Mouse (Mus musculus) midbrain, embryonic 12.5 days (tissue): ENCODE measurements around the gene Mcrs1. TPM values are rescaled to one million over a fixed set of nuclear protein-coding genes. Genes with fewer than 3 reads are reported as not detected.
"Not testable (repeated sequence)": the region's sequence is repeated elsewhere in the genome, so short reads cannot be mapped to it uniquely, and the experiment has no call there.

Experiments used
- ATAC-seq: fragments of 200-750 bp; cut with Nextera tagmentation; 2 replicates; pipeline ENCODE4 v1.8.0; 2017; ENCODE audit warnings: low read depth, moderate TSS enrichment, moderate library complexity; ENCODE audit not compliant: low FRiP score
- H3K27ac ChIP-seq: fragments of 300-500 bp; sonication (generic); replicated peaks from 2 replicates; pipeline ENCODE4 v1.5.1; 2016; ENCODE audit warnings: mild to moderate bottlenecking
- H3K27me3 ChIP-seq: fragments of 300-500 bp; sonication (generic); 2 replicates; pipeline ENCODE4 v1.6.1; 2016; ENCODE audit warnings: mild to moderate bottlenecking
- H3K36me3 ChIP-seq: fragments of 300-500 bp; sonication (generic); 2 replicates; pipeline ENCODE4 v1.6.1; 2016
- H3K4me1 ChIP-seq: fragments of 300-500 bp; sonication (generic); 2 replicates; pipeline ENCODE4 v1.6.1; 2016
- H3K4me2 ChIP-seq: fragments of 300-500 bp; sonication (generic); replicated peaks from 2 replicates; pipeline ENCODE4 v1.6.1; 2016; ENCODE audit warnings: mild to moderate bottlenecking, moderate library complexity
- H3K4me3 ChIP-seq: fragments of 300-500 bp; sonication (generic); 2 replicates; pipeline ENCODE4 v1.5.1; 2016; ENCODE audit warnings: mild to moderate bottlenecking
- H3K9ac ChIP-seq: fragments of 300-500 bp; sonication (generic); replicated peaks from 2 replicates; pipeline ENCODE4 v1.6.1; 2016; ENCODE audit warnings: mild to moderate bottlenecking, moderate library complexity
- H3K9me3 ChIP-seq: fragments of 300-500 bp; sonication (generic); 2 replicates; pipeline ENCODE4 v1.6.1; 2016; ENCODE audit warnings: mild to moderate bottlenecking
- WGBS: fragments of 180-500 bp; shearing (Covaris S2); methylation state at CpG from one replicate; pipeline ENCODE4 v1.1.7; 2016; 5-methylcytosine and 5-hydroxymethylcytosine counted together
- polyA plus RNA-seq: library from polyadenylated mRNA; unstranded; fragments of >200 nt; fragmentation: Nextera tagmentation; extraction: Ambion mirVana; gene quantifications from 2 replicates; pipeline ENCODE4 v1.2.1, GENCODE M21; 2016

Gene Mcrs1
- polyA plus RNA-seq, 1 experiment from 2014 or later = 202 TPM

DNA sequence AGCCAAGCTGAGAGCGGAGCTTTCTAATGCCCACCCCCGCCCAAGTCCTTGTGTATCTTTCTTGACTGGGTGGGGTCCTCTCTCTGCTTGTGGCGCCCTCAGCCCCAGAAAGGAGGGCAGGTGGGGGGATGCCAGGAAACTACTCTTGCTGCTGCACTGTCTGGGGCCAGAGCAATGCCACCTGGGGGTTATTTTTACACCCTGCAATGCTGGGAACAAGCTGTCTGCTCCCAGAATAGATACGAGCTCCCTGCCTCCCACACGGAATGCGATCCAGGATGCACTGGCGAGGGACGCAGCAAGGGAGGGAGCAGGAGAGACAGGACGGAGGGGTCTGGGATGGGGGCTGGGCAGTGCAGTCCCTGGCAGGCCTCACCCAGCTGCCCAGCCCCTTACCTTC lies 2.8 kb downstream of the Mcrs1 start:
- Histone ChIP-seq H3K9ac (no peak overlapping the region), H3K36me3 (peaks cover 56% of the 10 kb centered on the region), H3K4me2 (no peak overlapping the region), H3K4me1 (peaks cover 20% of the 10 kb centered on the region), H3K9me3 (no peaks in the 10 kb centered on the region), H3K27me3 (no peaks in the 10 kb centered on the region), H3K4me3 (no peak overlapping the region), H3K27ac (no peak overlapping the region)
- 82% methylated on average over 9 of the region's 9 CpGs for WGBS
- ATAC-seq = no peak

- Histone ChIP-seq H3K4me1 (peaks cover 10% of the 10 kb centered on the region), H3K36me3 (peaks cover 77% of the 10 kb centered on the region)
- not testable (repeated sequence) for H3K4me2 ChIP-seq, H3K9me3 ChIP-seq, H3K27ac ChIP-seq, ATAC-seq, H3K9ac ChIP-seq, H3K27me3 ChIP-seq, H3K4me3 ChIP-seq
- 93% methylated on average over 6 of the region's 6 CpGs for WGBS
Measured at GRCm38 (mm10) chr15:99246736-99247135, 5.0 kb downstream of the Mcrs1 start.

DNA sequence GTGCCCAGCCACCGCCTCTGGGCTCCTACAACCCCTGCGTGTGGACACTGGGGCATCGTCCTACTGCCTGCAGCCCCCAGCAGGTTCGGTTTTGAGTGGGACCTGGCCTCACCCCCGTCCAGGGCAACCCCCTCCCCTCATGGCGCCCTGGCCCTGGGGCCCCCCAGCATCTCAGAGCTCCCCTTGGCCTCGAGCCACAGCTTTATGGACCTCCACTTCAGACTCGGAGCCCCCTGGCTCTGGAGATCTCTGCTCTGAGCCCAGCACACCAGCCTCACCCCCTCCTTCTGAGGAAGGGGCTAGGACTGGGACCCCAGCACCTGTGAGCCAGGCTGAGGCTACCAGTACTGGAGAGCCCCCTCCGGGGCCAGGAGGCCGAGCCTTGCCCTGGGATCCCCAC lies 9.7 kb downstream of the Mcrs1 start:
- no peaks in the 10 kb centered on the region for H3K27me3 ChIP-seq
- H3K27ac ChIP-seq = no peak overlapping the region
- no peaks in the 10 kb centered on the region for H3K4me1 ChIP-seq
- H3K36me3 ChIP-seq = peaks cover 63% of the 10 kb centered on the region
- no peaks in the 10 kb centered on the region for H3K9me3 ChIP-seq
- H3K9ac ChIP-seq = no peak overlapping the region
- WGBS = 95% methylated on average over 9 of the region's 10 CpGs
- H3K4me2 ChIP-seq = no peak overlapping the region
- no peak overlapping the region for H3K4me3 ChIP-seq
- no peak for ATAC-seq

- 68% methylated on average over 4 of the region's 4 CpGs for WGBS
- H3K9me3 ChIP-seq = no peaks in the 10 kb centered on the region
- H3K36me3 ChIP-seq = peaks cover 55% of the 10 kb centered on the region
- no peaks in the 10 kb centered on the region for H3K4me1 ChIP-seq
- H3K4me3 ChIP-seq = no peak overlapping the region
- H3K4me2 ChIP-seq = no peak overlapping the region
- ATAC-seq = no peak
- no peak overlapping the region for H3K27ac ChIP-seq
- H3K27me3 ChIP-seq = no peaks in the 10 kb centered on the region
- H3K9ac ChIP-seq = no peak overlapping the region
Measured at GRCm38 (mm10) chr15:99241249-99241648, 10.5 kb downstream of the Mcrs1 start.

DNA sequence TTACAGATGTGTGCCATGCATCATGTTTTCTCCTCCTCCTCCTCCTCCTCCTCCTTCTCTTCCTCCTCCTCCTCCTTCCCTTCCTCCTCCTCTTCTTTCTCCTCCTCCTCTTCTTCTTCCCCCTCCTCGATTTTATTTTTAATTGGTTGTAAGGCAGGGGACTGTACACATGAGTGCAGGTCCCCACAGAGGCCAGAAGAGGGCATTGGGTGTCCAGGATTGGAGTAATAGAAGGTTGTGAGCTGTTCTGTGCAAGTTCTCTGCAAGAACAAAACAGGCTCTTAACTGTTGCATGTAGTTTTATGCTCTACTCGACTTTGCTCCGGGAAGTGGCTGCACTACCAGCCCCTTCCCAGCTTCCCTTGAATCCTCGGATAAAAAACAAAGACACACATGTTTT lies 11.6 kb downstream of the Mcrs1 start:
- H3K27ac ChIP-seq = no peak overlapping the region
- H3K4me3 ChIP-seq = no peak overlapping the region
- 74% methylated on average over 4 of the region's 4 CpGs for WGBS
- H3K27me3 ChIP-seq = no peaks in the 10 kb centered on the region
- H3K4me1 ChIP-seq = no peaks in the 10 kb centered on the region
- no peak for ATAC-seq
- H3K9me3 ChIP-seq = no peaks in the 10 kb centered on the region
- no peak overlapping the region for H3K9ac ChIP-seq
- no peak overlapping the region for H3K4me2 ChIP-seq
- H3K36me3 ChIP-seq = peaks cover 46% of the 10 kb centered on the region

- Histone ChIP-seq H3K4me2 (no peak overlapping the region), H3K4me3 (no peak overlapping the region), H3K27ac (no peak overlapping the region), H3K27me3 (peaks cover 19% of the 10 kb centered on the region), H3K36me3 (peaks cover 24% of the 10 kb centered on the region), H3K4me1 (no peaks in the 10 kb centered on the region), H3K9ac (no peak overlapping the region), H3K9me3 (no peaks in the 10 kb centered on the region)
- no peak for ATAC-seq
- 66% methylated on average over 11 of the region's 11 CpGs for WGBS
Measured at GRCm38 (mm10) chr15:99238006-99238405, 13.8 kb downstream of the Mcrs1 start.

DNA sequence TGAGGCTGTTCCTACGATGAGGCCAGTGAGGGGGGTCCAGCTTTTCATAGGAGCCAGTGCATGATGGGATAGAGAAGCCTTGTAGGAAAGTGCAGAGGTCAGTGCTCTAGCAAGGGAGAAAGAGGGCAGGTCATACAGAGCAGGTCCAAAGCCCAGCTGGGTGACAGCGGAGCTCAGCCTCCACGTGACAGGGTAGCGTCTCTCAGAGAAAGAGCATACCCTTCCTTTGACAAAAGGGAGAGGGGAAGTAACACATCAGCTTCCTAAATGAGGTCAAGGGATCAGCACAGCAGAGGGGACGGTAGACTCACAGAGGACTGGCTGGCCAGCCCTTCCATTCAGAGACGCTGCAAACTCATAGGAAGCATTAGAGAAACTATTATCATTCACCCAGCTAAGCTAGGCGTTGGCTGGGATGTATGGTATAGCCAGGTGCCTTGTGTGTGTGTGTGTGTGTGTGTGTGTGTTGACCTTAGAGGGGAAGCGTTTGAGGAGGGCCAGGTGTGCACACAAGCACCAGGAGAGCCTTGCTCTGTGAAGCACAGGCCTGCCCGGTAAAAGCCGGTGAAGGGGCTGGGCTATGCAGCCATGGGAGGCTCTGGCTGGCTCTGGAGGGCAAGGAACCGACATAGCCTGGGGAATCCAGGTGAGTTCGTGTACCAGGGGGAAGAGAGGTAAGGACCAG lies 17.3 kb downstream of the Mcrs1 start:
- no peaks in the 10 kb centered on the region for H3K36me3 ChIP-seq
- H3K4me3 ChIP-seq = no peak overlapping the region
- no peak overlapping the region for H3K9ac ChIP-seq
- H3K27me3 ChIP-seq = peaks cover 53% of the 10 kb centered on the region
- no peaks in the 10 kb centered on the region for H3K4me1 ChIP-seq
- ATAC-seq = no peak
- no peaks in the 10 kb centered on the region for H3K9me3 ChIP-seq
- WGBS = 62% methylated on average over 12 of the region's 12 CpGs
- no peak overlapping the region for H3K27ac ChIP-seq
- H3K4me2 ChIP-seq = no peak overlapping the region

GRCm38 (mm10) chr15:99233719-99234118 lies 18.0 kb downstream of the Mcrs1 start:
- H3K9ac ChIP-seq = no peak overlapping the region
- no peak overlapping the region for H3K27ac ChIP-seq
- H3K4me1 ChIP-seq = no peaks in the 10 kb centered on the region
- peaks cover 60% of the 10 kb centered on the region for H3K27me3 ChIP-seq
- no peaks in the 10 kb centered on the region for H3K9me3 ChIP-seq
- no peaks in the 10 kb centered on the region for H3K36me3 ChIP-seq
- no peak overlapping the region for H3K4me3 ChIP-seq
- no peak for ATAC-seq
- no peak overlapping the region for H3K4me2 ChIP-seq
- WGBS = 70% methylated on average over 17 of the region's 17 CpGs

DNA sequence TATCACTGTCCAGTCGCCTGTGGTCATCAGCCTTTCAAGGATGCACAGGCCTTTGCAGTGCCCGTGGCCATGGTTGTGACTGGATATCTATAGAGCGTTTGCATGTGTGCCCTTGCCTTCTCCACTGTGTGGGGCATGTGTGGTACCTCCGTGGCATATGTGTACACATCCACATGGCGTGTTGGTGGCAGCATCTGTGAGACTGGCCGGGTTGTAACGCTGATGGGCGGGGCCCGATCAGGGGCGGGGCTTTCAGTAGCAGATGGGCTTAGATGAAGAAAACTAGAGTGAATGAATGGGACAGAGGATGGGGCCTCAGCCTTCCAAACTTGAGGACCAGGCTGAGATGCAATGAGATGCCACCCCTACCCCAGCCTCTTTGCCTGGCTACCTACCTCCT lies 19.8 kb downstream of the Mcrs1 start:
- Histone ChIP-seq H3K4me3 (no peak overlapping the region), H3K27me3 (peaks cover 77% of the 10 kb centered on the region)
- WGBS = 70% methylated on average over 10 of the region's 10 CpGs

GRCm38 (mm10) chr15:99226090-99226489 lies 25.7 kb downstream of the Mcrs1 start:
- H3K9ac ChIP-seq = no peak overlapping the region
- peaks cover 24% of the 10 kb centered on the region for H3K4me1 ChIP-seq
- H3K4me3 ChIP-seq = 0 out of 2 replicates have a peak overlapping the region, but pooled peaks have one; percentile 42
- no peaks in the 10 kb centered on the region for H3K9me3 ChIP-seq
- no peak for ATAC-seq
- H3K4me2 ChIP-seq = no peak overlapping the region
- H3K36me3 ChIP-seq = no peaks in the 10 kb centered on the region
- no peak overlapping the region for H3K27ac ChIP-seq
- H3K27me3 ChIP-seq = peaks cover 100% of the 10 kb centered on the region
- 15% methylated on average over 14 of the region's 14 CpGs for WGBS

More for the DNA sequence above, 19.8 kb downstream of the Mcrs1 start:
- Histone ChIP-seq H3K36me3 (no peaks in the 10 kb centered on the region), H3K9me3 (no peaks in the 10 kb centered on the region), H3K9ac (no peak overlapping the region), H3K4me2 (no peak overlapping the region), H3K27ac (no peak overlapping the region), H3K4me1 (no peaks in the 10 kb centered on the region)
- ATAC-seq = no peak

DNA sequence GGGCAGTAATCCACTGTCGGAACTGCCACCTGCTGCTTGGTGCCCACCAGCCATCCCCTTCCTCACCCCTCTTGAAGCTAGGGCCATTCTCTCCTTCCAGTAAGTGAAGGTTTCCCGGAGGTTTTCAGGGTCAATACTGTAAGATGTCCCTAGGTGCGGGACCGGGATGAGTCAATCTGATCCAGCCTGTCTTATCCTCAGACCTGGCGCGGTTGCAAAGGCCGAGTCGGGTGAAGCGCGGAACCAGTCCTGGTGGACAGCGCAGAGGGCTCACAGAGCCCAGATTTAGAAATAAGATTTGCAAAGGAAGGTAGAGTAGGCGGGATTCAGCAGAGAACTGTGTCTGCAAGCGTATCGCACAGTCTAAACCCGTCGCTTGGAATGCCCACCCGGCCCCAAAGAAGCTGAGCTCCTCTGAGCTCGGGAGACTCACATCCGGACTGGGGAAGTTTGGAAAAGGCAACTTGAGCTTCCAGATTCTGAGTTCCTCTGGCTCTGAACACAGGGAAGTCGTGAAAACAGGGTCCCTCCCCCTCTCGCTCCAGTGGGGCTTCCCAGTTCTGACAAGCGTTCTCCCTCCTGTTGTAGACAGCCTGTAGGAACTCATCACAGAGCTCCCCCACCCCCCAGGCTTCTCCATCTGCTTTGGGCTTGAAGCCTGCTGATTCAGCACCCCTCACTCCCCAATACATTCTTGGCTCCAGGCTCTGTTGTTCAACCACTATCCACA lies 26.5 kb downstream of the Mcrs1 start:
- Histone ChIP-seq H3K4me3 (peak overlapping the region; percentile 42), H3K9me3 (no peaks in the 10 kb centered on the region), H3K36me3 (no peaks in the 10 kb centered on the region), H3K27ac (no peak overlapping the region), H3K4me2 (0 out of 2 replicates have a peak overlapping the region, but pooled peaks have one; percentile 61), H3K9ac (no peak overlapping the region), H3K4me1 (peaks cover 24% of the 10 kb centered on the region), H3K27me3 (peaks cover 99% of the 10 kb centered on the region)
- under 1% methylated on average over 22 of the region's 22 CpGs for WGBS
- no peak for ATAC-seq

- Histone ChIP-seq H3K9me3 (no peaks in the 10 kb centered on the region), H3K27me3 (peaks cover 99% of the 10 kb centered on the region), H3K4me1 (peaks cover 24% of the 10 kb centered on the region), H3K4me2 (peak within 1 kb of the TSS; percentile 61), H3K27ac (no peak within 1 kb of the TSS), H3K9ac (peak within 1 kb of the TSS; percentile 24; the same call in 1 of the 2 replicates), H3K4me3 (peak within 1 kb of the TSS; percentile 42), H3K36me3 (no peaks in the 10 kb centered on the region)
- under 1% methylated on average over 49 of the region's 66 CpGs for WGBS
- no peak for ATAC-seq
Measured at GRCm38 (mm10) chr15:99224208-99224911, 27.4 kb downstream of the Mcrs1 start, which contains the start of gene Kcnh3. Gene Kcnh3, plus strand, starts transcription at chr15:99224861.
